Mouse (Mus musculus) olfactory bulb, adult 2 months (tissue): ENCODE data around the gene 1700014D04Rik.

Experiments used
- CTCF ChIP-seq: fragments of 200-500 bp; IDR thresholded peaks from 2 replicates; pipeline ENCODE4 v1.5.1; 2012; ENCODE audit warnings: low read depth, mild to moderate bottlenecking, low read length, moderate library complexity; ENCODE audit not compliant: insufficient read depth
- POLR2A ChIP-seq: fragments of 200-500 bp; IDR thresholded peaks from 2 replicates; pipeline ENCODE4 v1.6.1; 2012; ENCODE audit warnings: mild to moderate bottlenecking, low read depth, low read length, moderate library complexity; ENCODE audit not compliant: insufficient read depth

DNA sequence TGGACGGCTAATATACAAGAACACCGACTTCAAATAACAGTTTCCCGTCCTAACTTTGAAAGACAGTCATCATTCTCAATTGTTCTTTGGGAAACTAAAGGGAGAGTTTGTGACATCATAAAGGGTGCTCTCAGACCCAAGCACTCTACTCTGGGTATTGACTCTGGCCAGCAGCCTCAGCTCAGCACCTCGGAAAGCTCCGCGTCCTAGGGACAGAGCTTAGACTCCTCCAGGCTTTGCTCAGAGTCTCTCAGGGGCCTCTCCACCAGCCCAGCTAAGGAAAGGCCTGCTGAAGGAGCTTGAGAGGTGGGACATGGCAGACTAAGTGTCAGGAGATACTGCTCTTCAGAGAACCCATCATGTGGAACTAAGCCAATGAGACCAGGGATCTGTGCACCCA lies 388 bp downstream of the 1700014D04Rik start:
- TF ChIP-seq CTCF = no peak
- TF ChIP-seq POLR2A = no peak
